Mouse (Mus musculus): ENCODE results near the gene Ces2h. TPM values are rescaled to one million over a fixed set of nuclear protein-coding genes. Genes with fewer than 3 reads are reported as not detected.
"Not testable (repeated sequence)": the region's sequence is repeated elsewhere in the genome, so short reads cannot be mapped to it uniquely, and the experiment has no call there.

Gene Ces2h
- total RNA-seq (2021): not detected
- long read RNA-seq, experiment 1: 0 reads
- long read RNA-seq, experiment 2: 0 reads

DNA sequence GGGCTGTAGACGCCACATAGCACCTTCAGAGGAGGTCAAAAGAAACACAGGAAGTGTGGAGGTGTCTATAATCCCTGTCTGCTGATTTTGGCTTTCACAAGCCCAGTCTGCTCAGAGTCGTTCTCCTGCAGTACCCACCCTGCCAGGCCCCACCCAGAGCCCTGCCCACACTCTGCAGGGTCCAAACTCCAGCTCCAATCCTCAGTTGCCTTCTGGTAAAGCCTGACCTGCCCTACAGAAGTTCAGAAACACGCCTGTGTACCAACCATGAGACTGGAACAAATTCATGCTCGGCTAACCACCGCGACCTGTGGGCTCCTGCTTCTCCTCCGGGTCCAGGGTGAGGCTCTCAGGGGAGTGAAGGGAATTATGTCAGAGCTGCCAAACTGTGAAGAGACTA is at the start of gene Ces2h:
TSS of gene Ces2h (plus strand) at position 268 of the 400 bp plus-strand sequence.
- intact Hi-C loops (cut with DNase I): no loop called here
- DNase-seq (ENCODE audit: low spot score in 2 of 2): no peak

DNA sequence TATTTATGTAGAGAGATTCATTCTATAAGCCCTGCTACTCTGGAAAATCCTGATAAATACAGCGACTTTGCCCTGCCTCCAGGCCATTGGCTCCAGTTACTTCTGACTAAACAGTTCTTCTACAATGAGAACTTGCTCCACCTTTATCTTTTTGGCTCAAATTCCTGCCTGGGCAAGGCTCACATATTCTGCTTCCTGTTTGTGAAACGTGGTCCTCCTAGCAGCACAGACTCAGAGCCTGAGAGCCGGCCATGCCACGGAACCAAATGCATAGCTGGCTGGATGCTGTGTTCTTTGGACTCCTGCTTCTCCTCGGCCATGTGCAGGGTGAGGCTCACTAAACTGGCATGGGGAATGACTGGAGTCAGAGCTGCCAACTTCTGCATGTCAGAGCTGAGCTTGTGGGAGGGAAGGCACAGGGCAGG is 39.1 kb upstream of the Ces2h start, which contains the start of gene Ces2g:
TSS of gene Ces2g (plus strand) at position 182 of the 425 bp plus-strand sequence.
- intact Hi-C loops (cut with DNase I): no loop called here
- DNase-seq (ENCODE audit: low spot score in 2 of 2): no peak

DNA sequence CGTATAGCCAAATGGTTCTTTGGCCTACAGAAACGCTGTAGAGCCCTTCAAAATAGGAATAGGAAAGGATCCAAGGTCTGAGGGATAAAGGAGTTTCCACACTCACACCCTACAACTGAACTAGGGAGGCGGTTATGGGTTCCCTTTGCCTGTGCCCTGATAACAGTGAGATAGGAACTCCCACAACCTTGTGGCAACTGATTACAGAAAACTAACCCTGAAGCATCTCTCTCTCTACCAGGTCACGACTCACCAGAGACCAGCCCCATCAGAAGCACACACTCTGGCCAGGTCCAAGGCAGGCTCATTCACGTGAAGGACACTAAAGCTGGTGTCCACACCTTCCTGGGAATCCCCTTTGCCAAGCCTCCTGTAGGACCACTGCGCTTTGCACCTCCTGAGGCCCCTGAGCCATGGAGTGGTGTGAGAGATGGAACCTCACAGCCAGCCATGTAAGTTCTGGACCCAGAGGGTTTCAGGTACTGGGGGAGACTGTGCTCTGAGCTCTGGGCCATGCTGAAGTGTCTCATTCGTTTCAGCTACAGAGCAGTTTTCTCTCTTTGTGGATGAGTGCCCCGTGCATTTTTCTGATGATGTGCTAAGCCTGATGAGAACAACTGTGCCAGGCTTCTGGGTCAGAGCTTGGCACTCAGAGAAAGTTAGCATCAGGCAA is 38.3 kb upstream of the Ces2h start:
- DNase-seq (ENCODE audit: low spot score in 2 of 2): no peak
- intact Hi-C loops (cut with DNase I): no loop called here

DNA sequence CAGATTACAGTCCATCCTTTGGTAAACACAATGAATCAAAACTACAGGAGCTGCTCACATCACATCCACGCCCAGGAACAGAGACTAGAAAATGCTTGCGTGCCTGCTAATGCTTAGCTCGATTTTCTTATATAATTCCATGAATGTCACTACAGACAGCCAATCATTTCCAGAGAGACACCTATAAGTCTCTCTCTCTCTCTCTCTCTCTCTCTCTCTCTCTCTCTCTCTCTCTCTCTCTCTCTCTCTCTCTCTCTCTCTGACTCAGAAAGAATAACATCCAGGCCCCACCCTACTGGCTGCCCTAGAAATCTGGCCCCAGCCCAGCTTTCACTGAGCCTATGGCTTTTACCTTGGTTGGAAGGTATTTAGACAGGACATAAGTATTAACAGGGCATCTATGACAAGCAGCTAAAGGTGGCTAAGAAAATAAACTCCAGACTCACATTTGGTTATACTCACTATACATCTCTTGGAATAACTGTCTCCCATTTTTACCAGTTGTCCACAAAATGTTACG is 37.2 kb upstream of the Ces2h start:
- DNase-seq (ENCODE audit: low spot score in 2 of 2): no peak
- intact Hi-C loops (cut with DNase I): no loop called here

DNA sequence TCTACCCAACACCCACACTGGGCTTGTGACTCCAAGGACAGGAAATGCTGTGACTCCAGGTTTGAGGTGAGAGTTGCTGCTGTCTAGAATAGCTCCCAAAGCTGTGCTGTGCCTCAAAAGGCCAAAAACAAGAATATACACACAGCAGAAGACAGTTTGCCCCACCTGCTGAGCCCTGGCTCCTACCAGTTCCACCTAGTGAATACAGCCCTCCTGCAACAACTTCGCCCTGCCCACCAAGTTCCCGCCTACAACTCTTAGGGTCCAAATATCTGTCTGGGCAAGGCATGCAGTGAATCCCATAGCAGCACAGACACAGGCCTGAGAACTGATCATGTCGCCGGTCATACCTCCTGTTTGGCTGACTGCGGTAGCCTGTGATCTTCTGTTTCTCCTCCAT is 16.5 kb upstream of the Ces2h start:
- intact Hi-C loops (cut with DNase I): no loop called here

DNA sequence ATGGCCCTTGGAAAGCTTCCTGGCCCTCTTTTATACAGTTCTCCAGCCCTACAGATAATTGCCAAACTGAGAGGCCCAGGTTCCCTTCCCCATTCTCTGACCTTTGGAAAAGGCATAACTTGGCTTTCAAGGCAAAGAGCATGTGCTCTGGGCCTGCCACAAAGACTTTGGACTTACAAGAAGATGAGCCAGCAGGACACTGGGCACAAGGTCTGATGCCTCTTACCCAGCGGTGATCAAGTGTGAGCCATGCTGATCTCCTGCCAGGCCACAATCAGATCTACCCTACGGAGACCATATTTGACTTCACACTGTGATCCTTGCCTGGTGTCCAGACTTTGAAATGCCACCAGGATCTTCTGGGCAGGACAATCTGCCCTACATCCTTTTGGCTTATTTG is 15.7 kb upstream of the Ces2h start:
- intact Hi-C loops (cut with DNase I): no loop called here
- DNase-seq (ENCODE audit: low spot score in 2 of 2): no peak

More for the DNA sequence above, 16.5 kb upstream of the Ces2h start:
- DNase-seq (ENCODE audit: low spot score in 2 of 2): no peak

DNA sequence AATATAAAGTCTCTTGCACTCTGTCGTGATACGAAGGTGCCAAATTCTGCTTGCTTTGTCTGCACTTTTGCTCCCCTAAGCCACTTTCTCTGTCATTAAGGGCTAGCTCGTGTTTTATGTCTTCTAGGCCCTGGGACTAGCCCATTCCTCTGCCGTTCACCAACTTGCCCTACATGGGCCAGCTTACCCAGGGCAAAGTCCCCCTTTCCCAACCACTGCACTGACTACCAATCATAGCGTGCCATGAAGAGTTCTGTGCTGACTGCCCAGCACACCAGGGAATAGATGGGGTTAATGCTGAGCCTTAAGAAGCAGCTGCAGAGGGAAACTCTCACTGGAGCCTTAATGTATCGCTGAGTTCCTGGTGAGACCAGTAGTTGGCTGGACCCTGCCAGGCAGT is 2.5 kb upstream of the Ces2h start:
- no peak for DNase-seq (ENCODE audit: low spot score in 2 of 2)
- intact Hi-C loops (cut with DNase I): no loop called here

DNA sequence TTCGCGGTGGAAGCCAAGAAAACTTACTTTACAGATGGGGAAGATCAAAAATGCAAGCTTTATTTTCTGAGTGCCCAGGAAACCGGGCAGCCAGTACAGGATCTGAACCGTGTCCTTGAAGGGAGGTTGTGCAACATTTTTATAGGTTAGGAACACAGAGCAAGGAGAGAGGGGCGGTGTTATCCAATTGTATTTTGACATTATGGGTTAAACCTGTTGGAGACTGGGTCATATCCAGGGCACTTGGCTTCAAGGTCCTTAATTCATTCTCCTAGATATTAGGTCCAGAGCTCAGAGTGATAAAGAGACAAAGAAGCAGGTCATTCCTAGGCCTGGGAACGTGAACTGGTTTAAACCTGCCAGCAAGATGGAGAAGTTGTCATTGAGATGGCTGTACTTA is 1.5 kb upstream of the Ces2h start:
- intact Hi-C loops (cut with DNase I): no loop called here
- no peak for DNase-seq (ENCODE audit: low spot score in 2 of 2)

DNA sequence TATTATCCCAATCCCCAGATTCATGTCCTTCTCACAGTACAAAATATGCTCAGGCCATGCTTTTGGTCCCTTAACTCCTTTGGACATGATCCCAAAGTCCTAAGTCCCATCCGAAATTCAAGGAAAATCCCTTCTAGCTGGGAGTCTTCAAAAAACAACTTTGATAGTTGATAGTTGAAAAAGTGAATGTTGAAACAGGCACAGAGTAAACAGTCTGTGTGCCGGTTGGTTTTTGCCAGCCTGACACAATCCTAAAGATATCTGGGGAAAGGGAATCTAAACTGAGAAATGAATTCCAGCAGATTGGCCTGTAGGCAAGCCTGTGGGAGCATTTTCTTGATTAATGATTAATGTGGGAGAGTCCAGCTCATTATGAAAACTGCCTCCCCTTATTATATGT is 9.3 kb downstream of the Ces2h start:
- intact Hi-C loops (cut with DNase I): no loop called here
- DNase-seq (ENCODE audit: low spot score in 2 of 2): no peak

DNA sequence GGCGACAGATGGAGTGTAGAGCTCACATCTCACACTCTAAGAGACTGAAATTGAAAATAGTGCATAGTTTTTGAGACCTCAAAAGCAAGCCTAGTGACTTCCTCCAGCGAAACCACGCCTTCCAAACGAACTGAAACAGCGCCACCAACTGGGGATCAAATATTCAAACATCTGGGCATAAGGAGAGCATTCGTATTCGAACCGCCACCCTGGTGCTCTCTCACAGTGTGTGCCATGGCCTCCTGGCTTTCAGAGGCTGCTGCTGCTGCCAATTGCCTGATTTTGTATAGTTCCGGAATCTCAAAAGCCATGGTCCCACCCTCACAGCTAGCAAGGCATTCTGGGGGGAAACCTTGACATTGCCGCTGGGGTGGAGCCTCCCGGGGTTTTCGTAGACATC is 10.5 kb downstream of the Ces2h start:
- intact Hi-C loops (cut with DNase I): no loop called here

DNA sequence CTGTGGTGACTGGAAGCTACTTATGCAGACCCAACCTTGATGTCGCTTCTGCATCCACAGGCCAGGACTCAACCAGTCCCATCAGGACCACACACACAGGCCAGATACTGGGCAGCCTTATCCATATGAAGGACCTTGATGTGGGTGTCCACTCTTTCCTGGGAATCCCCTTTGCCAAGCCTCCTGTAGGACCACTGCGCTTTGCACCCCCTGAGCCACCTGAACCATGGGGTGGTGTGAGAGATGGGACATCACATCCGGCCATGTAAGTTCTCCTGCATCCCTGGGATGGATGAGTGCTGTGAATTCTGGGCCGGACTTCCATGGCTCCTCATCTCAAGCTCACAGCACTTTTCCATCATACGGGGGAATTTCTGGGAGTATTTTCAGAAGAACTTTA is 13.7 kb downstream of the Ces2h start:
- no peak for DNase-seq (ENCODE audit: low spot score in 2 of 2)
- intact Hi-C loops (cut with DNase I): no loop called here

More for the DNA sequence above, 10.5 kb downstream of the Ces2h start:
- DNase-seq (ENCODE audit: low spot score in 2 of 2): no peak

DNA sequence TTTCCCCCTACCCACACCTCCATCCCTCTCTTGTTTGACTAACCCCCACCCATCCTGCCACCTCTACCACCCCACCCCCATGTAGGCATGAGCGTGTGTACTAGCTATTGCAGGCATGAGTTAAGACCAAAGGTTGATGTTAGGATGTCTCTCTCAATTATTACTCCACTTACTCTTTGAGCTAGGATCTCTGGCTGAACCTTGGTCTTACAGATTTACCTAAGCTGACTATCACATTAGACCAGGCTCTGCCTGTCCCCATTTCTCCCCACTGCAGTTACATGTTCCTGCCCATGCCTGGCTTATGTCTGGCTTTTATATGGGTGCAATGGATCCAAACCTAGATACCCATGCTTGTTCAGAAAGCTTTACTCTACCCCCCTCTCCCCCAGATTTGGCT is 21.3 kb downstream of the Ces2h start:
- no peak for DNase-seq (ENCODE audit: low spot score in 2 of 2)
- intact Hi-C loops (cut with DNase I): no loop called here

DNA sequence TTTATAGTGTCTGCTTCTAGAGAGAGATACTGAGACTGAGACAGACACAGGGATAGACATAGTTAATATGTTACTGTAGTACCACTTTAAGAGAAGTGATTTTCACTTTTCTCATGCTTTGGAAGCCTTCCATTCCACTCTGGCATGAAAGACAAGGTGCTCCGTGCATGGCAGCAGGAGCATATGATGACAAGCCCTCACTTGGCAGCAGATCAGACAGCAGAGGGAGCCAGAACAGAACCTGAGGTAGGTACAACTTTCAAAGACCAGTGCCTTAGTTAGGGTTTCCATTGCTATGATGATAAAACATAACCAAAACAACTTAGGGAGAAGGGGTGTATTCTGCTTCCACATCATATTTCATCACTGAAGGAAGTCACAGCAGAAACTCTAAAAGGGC is 22.4 kb downstream of the Ces2h start:
- intact Hi-C loops (cut with DNase I): no loop called here
- no peak for DNase-seq (ENCODE audit: low spot score in 2 of 2)

DNA sequence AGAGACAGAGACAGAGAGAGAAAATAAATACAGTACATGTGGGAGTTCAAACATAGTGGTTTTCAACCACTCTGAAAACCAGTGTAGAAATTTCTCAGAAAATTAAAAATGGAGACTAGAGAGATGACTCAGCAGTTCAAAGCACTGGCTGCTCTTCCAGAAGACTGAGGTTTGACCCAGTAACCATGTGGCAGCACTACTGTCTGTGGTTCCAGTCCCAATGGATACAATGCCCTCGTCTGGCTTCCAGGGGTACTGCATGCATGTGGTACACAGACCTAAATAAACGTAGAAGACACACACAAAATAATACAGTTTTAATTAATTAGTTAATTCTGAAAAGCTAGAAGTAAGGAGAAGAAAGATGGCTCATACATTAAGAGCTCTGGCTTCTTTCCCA is 24.4 kb downstream of the Ces2h start:
- intact Hi-C loops (cut with DNase I): no loop called here
- no peak for DNase-seq (ENCODE audit: low spot score in 2 of 2)

DNA sequence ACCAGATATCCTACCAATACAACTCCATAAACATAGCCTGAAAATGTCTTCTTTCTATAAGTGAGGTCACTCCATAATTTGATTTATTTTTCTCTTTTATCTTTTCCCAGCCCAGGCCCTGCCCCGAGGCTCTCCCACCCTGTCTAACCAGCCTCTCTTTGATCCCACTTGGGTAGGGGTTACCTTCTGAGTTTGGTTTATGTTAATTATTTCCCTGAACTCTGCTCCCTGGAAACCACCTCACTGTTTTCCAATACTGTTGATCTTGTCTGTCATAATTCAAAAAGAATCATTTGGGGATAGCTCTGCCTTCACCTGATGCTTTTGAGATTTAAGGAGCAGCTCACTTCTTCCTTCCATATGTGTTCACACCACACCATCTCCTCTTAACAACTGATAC is 42.9 kb downstream of the Ces2h start:
- DNase-seq (ENCODE audit: low spot score in 2 of 2): no peak
- intact Hi-C loops (cut with DNase I): no loop called here

DNA sequence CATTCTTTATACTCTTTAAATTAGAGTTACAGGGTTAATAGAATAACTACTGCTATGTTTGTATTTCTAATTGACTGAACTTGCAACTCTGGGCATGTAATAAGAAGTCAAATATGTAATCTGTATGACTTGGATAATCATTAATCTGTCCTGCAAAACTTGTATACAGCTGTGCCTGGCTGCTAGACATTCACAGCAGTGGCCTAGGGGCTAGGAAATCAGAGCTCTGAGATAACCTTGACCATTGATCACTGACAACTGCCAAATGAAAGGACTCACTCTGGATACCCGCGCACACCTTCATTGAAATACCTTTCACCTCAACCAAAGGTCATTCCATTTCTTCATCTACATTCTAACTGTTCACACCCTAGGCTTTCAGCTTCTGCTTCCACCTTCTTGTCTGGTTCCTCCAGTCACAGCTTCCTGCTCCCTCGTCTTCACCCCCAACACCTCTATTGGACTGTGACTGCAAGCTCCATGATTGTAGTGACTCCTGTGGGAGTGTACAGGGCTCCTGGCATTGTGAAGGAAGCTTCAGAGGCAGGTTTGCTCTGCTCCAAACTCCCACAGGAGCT is 45.3 kb downstream of the Ces2h start:
- intact Hi-C loops (cut with DNase I): no loop called here
- no peak for DNase-seq (ENCODE audit: low spot score in 2 of 2)

DNA sequence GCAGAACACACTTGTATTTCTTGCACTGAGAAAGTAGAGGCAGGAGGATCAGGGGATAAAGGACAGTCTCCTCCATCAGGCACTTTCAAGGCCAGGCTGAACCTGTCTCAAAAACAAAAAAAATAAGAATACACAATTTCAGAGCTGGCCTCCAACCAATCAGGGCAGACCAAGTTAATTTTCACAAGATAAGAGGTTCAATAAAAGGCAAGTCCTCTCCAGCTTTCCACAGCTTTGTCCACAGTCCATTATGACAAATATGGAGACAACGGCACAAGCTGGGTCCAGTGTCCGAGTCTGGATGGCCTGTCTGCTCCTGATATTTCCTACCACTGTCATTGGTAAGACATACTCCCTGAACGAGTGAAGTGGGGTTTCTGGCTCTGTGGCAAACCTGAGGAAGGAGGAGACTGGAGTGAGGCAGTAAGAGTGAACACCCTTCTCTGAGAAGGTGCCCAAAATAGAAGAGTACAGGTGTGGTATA is 47.8 kb downstream of the Ces2h start, which contains the start of gene Ces3a:
TSS of gene Ces3a (plus strand) at position 231 of the 484 bp plus-strand sequence.
- DNase-seq (ENCODE audit: low spot score in 2 of 2): no peak
- intact Hi-C loops (cut with DNase I): no loop called here

DNA sequence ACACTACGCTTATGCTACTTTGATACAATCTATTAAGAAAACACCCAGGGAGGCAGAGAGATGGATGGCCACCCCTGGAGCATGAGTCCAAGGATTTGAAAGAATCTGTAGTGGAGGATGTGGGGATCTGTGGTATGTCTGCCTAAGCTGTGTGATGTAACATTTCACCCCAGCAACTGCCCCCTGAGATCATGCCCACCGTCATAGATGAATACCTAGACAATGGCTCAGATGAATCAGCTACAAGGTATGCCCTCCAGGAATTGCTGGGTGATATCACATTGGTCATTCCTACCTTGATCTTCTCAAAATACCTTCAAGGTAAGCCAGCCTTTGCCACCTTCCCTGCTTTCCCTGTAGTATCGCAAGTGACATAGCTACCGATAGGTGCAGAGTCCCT is 55.6 kb downstream of the Ces2h start:
- no peak for DNase-seq (ENCODE audit: low spot score in 2 of 2)
- intact Hi-C loops (cut with DNase I): no loop called here

DNA sequence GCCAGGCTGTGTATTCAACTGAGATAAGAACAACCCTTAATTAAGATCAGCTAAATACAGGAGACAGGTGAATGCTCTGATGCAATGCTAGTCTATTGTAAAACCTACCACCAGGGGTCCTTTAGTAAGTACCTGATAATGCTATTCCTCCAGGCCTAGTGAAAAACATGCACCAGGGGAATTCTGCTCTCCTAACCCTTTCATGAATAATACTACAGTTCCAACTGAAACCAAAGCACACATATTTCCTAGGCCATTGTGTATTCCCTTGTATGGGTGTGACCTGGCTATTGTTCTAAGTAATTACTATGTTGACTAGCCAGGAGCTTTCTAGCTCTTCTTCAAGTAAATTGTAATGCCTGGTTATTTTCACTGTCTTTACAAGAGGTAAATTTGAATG is 59.4 kb downstream of the Ces2h start:
- no peak for DNase-seq (ENCODE audit: low spot score in 2 of 2)
- intact Hi-C loops (cut with DNase I): no loop called here

DNA sequence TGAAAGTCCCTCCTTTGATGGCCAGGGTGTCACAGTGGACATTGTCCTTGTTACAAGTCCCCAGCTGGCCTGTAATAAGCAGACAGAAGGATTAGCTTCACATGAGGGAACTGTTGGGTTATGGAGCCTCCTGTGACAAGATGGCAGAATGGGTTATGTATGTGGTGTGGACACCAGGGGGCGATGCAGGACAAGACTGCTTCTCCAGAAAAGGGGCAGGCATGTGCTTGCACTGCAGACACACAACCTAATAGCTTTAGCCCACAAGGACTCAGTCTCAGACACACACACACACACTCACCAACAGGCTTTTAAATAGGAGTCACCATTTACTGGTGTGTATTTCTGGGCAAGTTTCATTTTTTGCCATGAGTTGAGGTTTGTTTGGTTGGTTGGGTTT is 66.1 kb downstream of the Ces2h start:
- intact Hi-C loops (cut with DNase I): no loop called here
- peak; percentile 3 to 21 for DNase-seq (ENCODE audit: low spot score in 2 of 2)

DNA sequence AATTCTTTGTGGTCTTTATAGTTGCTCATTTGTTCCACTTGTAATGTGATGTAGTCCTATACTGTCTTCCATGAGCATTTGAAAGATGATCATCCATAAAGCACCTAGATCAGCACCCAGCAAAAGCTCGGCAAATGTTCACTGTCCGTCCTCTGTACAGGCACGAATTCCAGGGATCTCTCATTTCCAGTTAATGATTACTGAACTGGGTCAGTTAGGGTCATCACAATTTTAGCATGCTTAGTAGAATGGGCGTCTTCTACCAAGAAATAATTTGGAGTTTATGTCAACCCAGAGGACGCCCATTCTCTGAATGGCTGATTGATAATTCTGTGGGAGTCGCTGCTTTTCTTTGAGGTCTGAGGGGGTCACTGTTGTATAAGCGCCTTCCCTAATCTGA is 67.3 kb downstream of the Ces2h start:
- DNase-seq (ENCODE audit: low spot score in 2 of 2); intact Hi-C loops (cut with DNase I): not testable (repeated sequence)
